Mouse (Mus musculus): ENCODE results near the gene Gatad2b.

- TF ChIP-seq CTCF (conservative IDR thresholded peaks at IDR 0.05; ENCODE audit: low read length) (no peak), NANOG (IDR thresholded peaks at IDR 0.05; ENCODE audit: borderline replicate concordance, low read length) (no peak), POU5F1 (IDR thresholded peaks at IDR 0.05; ENCODE audit: borderline replicate concordance, low read length) (no peak)
Measured at GRCm38 (mm10) chr3:90275286-90275685, 17.7 kb upstream of the Gatad2b start.
